Mouse (Mus musculus) lung, embryonic 16.5 days (tissue): ENCODE measurements at regions not wholly inside any gene's neighbourhood (a gene's known extent, or its start where the extent isn't known, plus 50 kb on each side); places are given as distances from the start of the nearest gene placed in this dataset.
"Not testable (repeated sequence)": the region's sequence is repeated elsewhere in the genome, so short reads cannot be mapped to it uniquely, and the experiment has no call there.

ENCODE experiments used
- ATAC-seq: fragments of 200-750 bp; cut with Nextera tagmentation; 2 replicates; pipeline ENCODE4 v1.8.0; 2017; ENCODE audit warnings: low read depth, mild to moderate bottlenecking, moderate library complexity
- H3K27ac ChIP-seq: fragments of 300-500 bp; sonication (generic); 2 replicates; pipeline ENCODE4 v1.5.1; 2014; ENCODE audit warnings: mild to moderate bottlenecking, control low read depth, low read length
- H3K27me3 ChIP-seq: fragments of 300-500 bp; sonication (generic); 2 replicates; pipeline ENCODE4 v1.6.1; 2014; ENCODE audit warnings: low read depth, low read length, mixed read lengths; ENCODE audit not compliant: control insufficient read depth, insufficient read depth
- H3K36me3 ChIP-seq: fragments of 300-500 bp; sonication (generic); 2 replicates; pipeline ENCODE4 v1.6.1; 2014; ENCODE audit warnings: low read length; ENCODE audit not compliant: control insufficient read depth, insufficient read depth
- H3K4me1 ChIP-seq: fragments of 300-500 bp; sonication (generic); replicated peaks from 2 replicates; pipeline ENCODE4 v1.6.1; 2014; ENCODE audit warnings: low read length, mixed read lengths; ENCODE audit not compliant: control insufficient read depth, insufficient read depth
- H3K4me2 ChIP-seq: fragments of 300-500 bp; sonication (generic); 2 replicates; pipeline ENCODE4 v1.6.1; 2014; ENCODE audit warnings: low read depth, low read length, control low read depth
- H3K4me3 ChIP-seq: fragments of 300-500 bp; sonication (generic); 2 replicates; pipeline ENCODE4 v1.5.1; 2014; ENCODE audit warnings: mild to moderate bottlenecking, low read length, control low read depth
- H3K9ac ChIP-seq: fragments of 300-500 bp; sonication (generic); 2 replicates; pipeline ENCODE4 v1.6.1; 2014; ENCODE audit warnings: low read length, control low read depth
- H3K9me3 ChIP-seq: fragments of 300-500 bp; sonication (generic); 2 replicates; pipeline ENCODE4 v1.6.1; 2016; ENCODE audit warnings: low read length; ENCODE audit not compliant: control insufficient read depth
- WGBS: fragments of 180-500 bp; shearing (Covaris S2); extraction: QIAGEN DNeasy Blood & Tissue Kit; methylation state at CpG from one replicate; pipeline ENCODE4 v1.1.7; 2014; 5-methylcytosine and 5-hydroxymethylcytosine counted together

DNA sequence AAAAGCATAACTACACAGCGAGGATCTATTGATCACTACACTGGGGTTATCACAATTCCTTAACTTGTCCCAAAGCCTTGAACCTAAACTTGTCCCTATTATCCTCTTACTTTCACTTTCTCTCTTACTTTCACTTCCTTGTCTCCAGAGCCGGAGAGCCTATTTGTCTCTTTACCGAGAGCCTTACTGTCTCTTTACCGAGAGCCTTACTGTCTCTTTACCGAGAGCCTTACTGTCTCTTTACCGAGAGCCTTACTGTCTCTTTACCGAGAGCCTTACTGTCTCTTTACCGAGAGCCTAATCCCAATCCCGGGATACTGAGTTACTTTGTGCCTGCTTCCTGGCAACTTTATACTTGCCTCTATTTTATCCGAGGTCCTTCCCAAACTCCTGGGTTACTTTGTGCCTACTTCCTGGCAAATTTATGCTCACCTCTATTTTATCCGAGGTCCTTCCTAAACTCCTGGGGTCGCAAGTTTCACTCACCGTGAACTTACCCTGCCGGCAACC lies 335.3 kb upstream of the Ccng1 start:
- WGBS: 91% methylated on average over 9 of the region's 14 CpGs
- H3K9me3 ChIP-seq, H3K27ac ChIP-seq, H3K36me3 ChIP-seq, H3K4me2 ChIP-seq, H3K27me3 ChIP-seq, ATAC-seq, H3K4me1 ChIP-seq, H3K9ac ChIP-seq, H3K4me3 ChIP-seq: not testable (repeated sequence)

DNA sequence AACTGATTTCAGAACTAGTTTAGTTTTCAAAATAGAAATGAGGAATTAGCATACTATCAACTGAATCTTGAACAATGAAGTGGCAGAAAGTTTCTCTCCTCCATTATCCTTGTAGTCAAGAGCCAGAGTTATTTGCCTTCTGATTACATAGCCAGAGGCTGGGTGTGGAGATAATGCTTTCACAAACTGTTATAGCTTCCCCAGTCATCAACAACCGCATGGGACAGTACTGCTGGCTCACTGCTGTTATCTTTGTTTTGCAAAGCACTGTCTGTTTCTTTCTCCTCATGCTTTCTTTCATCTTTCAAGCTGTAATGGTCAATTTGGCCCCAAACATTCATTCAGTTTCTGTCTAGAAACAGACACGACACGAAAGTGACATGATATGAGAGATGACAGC lies 308.5 kb upstream of the Ccng1 start:
- no peak for ATAC-seq
- H3K4me2 ChIP-seq: no peak overlapping the region
- H3K4me1 ChIP-seq: no peaks in the 10 kb centered on the region
- no peaks in the 10 kb centered on the region for H3K27me3 ChIP-seq
- no peak overlapping the region for H3K9ac ChIP-seq
- WGBS: 41% methylated on average over 3 of the region's 3 CpGs
- no peaks in the 10 kb centered on the region for H3K9me3 ChIP-seq
- H3K4me3 ChIP-seq: no peak overlapping the region
- H3K36me3 ChIP-seq: no peaks in the 10 kb centered on the region
- no peak overlapping the region for H3K27ac ChIP-seq

DNA sequence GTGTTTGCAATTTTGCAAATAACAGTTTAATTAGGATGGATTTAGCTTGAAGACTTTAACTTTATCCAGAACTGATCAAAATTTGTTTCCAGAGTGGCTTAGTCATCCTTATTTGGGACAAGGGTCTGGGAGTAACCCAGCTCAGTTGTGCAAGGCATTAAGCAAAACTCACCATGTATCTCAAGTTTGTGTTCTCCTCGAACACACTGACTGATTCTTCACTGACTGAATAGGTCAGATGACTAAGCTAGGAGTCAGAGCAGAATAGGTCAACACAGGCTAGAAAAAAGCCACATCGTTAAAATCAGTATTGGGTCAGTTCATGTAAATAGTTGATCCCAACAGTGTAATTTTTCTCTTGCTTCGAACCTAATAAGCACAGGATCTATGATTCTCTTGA lies 302.7 kb upstream of the Ccng1 start:
- Histone ChIP-seq H3K27me3 (no peaks in the 10 kb centered on the region), H3K27ac (no peak overlapping the region), H3K4me2 (no peak overlapping the region), H3K36me3 (no peaks in the 10 kb centered on the region), H3K9ac (no peak overlapping the region), H3K4me1 (no peaks in the 10 kb centered on the region), H3K9me3 (no peaks in the 10 kb centered on the region), H3K4me3 (no peak overlapping the region)
- 59% methylated on average over 3 of the region's 3 CpGs for WGBS
- ATAC-seq: no peak

GRCm38 (mm10) chr11:41030018-41030417 lies 274.9 kb upstream of the Ccng1 start:
- no peaks in the 10 kb centered on the region for H3K9me3 ChIP-seq
- H3K36me3 ChIP-seq: no peaks in the 10 kb centered on the region
- ATAC-seq: no peak
- no peaks in the 10 kb centered on the region for H3K27me3 ChIP-seq
- 61% methylated on average over 2 of the region's 2 CpGs for WGBS
- H3K4me1 ChIP-seq: no peaks in the 10 kb centered on the region
- no peak overlapping the region for H3K4me2 ChIP-seq
- H3K9ac ChIP-seq: no peak overlapping the region
- H3K27ac ChIP-seq: no peak overlapping the region
- H3K4me3 ChIP-seq: no peak overlapping the region

GRCm38 (mm10) chr11:41010096-41010495 lies 255.0 kb upstream of the Ccng1 start:
- no peak overlapping the region for H3K27ac ChIP-seq
- H3K4me1 ChIP-seq: no peaks in the 10 kb centered on the region
- WGBS: 51% methylated on average over 3 of the region's 3 CpGs
- no peaks in the 10 kb centered on the region for H3K9me3 ChIP-seq
- H3K27me3 ChIP-seq: no peaks in the 10 kb centered on the region
- no peak for ATAC-seq
- no peak overlapping the region for H3K9ac ChIP-seq
- H3K36me3 ChIP-seq: no peaks in the 10 kb centered on the region
- H3K4me3 ChIP-seq: no peak overlapping the region
- no peak overlapping the region for H3K4me2 ChIP-seq

DNA sequence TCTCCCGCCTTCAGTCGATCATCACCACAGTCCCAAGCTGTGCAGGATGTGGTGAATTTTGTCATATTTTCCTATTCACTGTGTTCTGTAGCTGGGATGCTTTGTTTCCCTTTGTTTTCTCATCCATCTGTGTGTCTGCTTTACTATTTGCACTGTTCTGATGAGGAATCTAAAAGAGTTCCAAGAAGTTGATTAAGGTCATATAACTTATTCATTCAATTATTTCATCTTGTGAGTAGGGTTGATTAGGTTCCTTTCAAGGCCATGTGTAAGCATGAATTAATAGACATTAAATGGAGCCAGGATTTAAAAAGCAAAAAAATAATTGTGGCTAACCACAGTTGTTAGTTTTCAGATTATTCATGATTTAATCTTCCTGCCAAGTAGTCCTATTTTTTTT lies 217.7 kb upstream of the Ccng1 start:
- H3K27ac ChIP-seq: no peak overlapping the region
- no peak overlapping the region for H3K9ac ChIP-seq
- no peak overlapping the region for H3K4me3 ChIP-seq
- no peaks in the 10 kb centered on the region for H3K4me1 ChIP-seq
- no peak for ATAC-seq
- 69% methylated on average over 2 of the region's 2 CpGs for WGBS
- H3K36me3 ChIP-seq: no peaks in the 10 kb centered on the region
- no peaks in the 10 kb centered on the region for H3K9me3 ChIP-seq
- no peaks in the 10 kb centered on the region for H3K27me3 ChIP-seq
- H3K4me2 ChIP-seq: no peak overlapping the region

GRCm38 (mm10) chr11:40927168-40927567 lies 172.1 kb upstream of the Ccng1 start:
- 3% methylated on average over 12 of the region's 12 CpGs for WGBS
- Histone ChIP-seq H3K4me3 (peak overlapping the region; percentile 28), H3K9ac (0 out of 2 replicates have a peak overlapping the region, but pooled peaks have one; percentile 27), H3K36me3 (no peaks in the 10 kb centered on the region), H3K27me3 (no peaks in the 10 kb centered on the region), H3K4me1 (no peaks in the 10 kb centered on the region), H3K4me2 (peak overlapping the region; percentile 49), H3K9me3 (no peaks in the 10 kb centered on the region), H3K27ac (no peak overlapping the region)
- no peak for ATAC-seq

GRCm38 (mm10) chr11:40891485-40891884 lies 136.4 kb upstream of the Ccng1 start:
- ATAC-seq: no peak
- no peaks in the 10 kb centered on the region for H3K36me3 ChIP-seq
- no peak overlapping the region for H3K4me3 ChIP-seq
- WGBS: 92% methylated on average over 1 of the region's 1 CpGs
- no peaks in the 10 kb centered on the region for H3K9me3 ChIP-seq
- no peak overlapping the region for H3K9ac ChIP-seq
- H3K4me2 ChIP-seq: no peak overlapping the region
- no peaks in the 10 kb centered on the region for H3K4me1 ChIP-seq
- H3K27ac ChIP-seq: no peak overlapping the region
- no peaks in the 10 kb centered on the region for H3K27me3 ChIP-seq

GRCm38 (mm10) chr11:40884509-40884908 lies 129.4 kb upstream of the Ccng1 start:
- 79% methylated on average over 5 of the region's 5 CpGs for WGBS
- H3K27me3 ChIP-seq: no peaks in the 10 kb centered on the region

GRCm38 (mm10) chr11:40879589-40879988 lies 124.5 kb upstream of the Ccng1 start:
- Histone ChIP-seq H3K36me3 (no peaks in the 10 kb centered on the region), H3K4me3 (no peak overlapping the region), H3K4me1 (no peaks in the 10 kb centered on the region), H3K4me2 (no peak overlapping the region), H3K27me3 (no peaks in the 10 kb centered on the region), H3K27ac (no peak overlapping the region), H3K9ac (no peak overlapping the region), H3K9me3 (no peaks in the 10 kb centered on the region)
- WGBS: 80% methylated on average over 5 of the region's 5 CpGs
- no peak for ATAC-seq

More at GRCm38 (mm10) chr11:40884509-40884908, 129.4 kb upstream of the Ccng1 start:
- ATAC-seq: no peak
- no peaks in the 10 kb centered on the region for H3K9me3 ChIP-seq
- no peaks in the 10 kb centered on the region for H3K4me1 ChIP-seq
- H3K4me2 ChIP-seq: no peak overlapping the region
- no peak overlapping the region for H3K4me3 ChIP-seq
- H3K9ac ChIP-seq: no peak overlapping the region
- no peaks in the 10 kb centered on the region for H3K36me3 ChIP-seq
- no peak overlapping the region for H3K27ac ChIP-seq
